Mouse (Mus musculus): ENCODE data around the gene Npcd. TPM values are rescaled to one million over a fixed set of nuclear protein-coding genes. Genes with fewer than 3 reads are reported as not detected.
"Not testable (repeated sequence)": the region's sequence is repeated elsewhere in the genome, so short reads cannot be mapped to it uniquely, and the experiment has no call there.

Gene Npcd
- total RNA-seq, 2 experiments from 2014 or later = 12.5 to 13.3 TPM

GRCm38 (mm10) chr15:79832064-79832900 is 1.8 kb downstream of the Npcd start:
- peak; percentile 83 to 88 for DNase-seq (ENCODE audit: low spot score in 2 of 2)

DNA sequence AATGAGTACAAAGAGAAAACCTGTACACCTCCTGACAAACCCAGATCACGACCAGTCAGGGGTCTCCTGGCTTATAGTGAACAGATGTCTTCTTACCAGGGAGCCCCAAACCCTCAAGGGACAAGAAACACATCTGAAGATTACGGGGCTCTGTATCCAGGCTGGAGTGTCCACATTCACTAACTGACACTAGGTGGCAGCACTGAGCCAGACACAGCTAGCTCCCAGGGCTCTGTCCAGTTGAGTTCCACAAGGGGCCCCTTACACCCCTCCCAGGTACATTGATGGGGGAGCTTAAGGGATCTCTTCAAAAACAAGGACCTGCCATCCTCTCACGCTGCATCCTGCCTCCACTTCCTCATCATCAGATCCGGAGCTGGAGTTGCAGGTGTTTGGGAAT is 3.6 kb downstream of the Npcd start:
- DNase-seq (ENCODE audit: low spot score in 2 of 2) = peak; percentile 84 to 87

DNA sequence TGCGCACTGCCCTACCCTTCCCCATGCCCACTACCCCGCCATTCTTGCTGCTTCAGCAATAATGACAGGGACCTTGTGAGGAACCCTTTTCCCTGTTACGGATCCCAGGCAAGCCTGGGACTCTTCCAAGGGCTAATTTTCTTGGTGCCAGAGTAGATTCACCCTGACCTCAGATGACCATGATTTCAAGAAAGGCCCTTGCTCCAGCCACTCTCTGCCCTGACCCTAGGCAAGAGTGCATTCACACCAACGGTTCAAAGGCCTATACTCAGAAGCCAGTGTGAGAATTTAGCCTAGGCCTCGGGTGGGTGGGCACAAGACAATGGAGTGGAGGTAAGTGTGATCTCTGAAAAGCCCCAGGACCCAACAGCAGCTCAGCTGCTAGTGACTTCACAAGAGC is 4.6 kb downstream of the Npcd start:
- DNase-seq (ENCODE audit: low spot score in 2 of 2) = no peak

DNA sequence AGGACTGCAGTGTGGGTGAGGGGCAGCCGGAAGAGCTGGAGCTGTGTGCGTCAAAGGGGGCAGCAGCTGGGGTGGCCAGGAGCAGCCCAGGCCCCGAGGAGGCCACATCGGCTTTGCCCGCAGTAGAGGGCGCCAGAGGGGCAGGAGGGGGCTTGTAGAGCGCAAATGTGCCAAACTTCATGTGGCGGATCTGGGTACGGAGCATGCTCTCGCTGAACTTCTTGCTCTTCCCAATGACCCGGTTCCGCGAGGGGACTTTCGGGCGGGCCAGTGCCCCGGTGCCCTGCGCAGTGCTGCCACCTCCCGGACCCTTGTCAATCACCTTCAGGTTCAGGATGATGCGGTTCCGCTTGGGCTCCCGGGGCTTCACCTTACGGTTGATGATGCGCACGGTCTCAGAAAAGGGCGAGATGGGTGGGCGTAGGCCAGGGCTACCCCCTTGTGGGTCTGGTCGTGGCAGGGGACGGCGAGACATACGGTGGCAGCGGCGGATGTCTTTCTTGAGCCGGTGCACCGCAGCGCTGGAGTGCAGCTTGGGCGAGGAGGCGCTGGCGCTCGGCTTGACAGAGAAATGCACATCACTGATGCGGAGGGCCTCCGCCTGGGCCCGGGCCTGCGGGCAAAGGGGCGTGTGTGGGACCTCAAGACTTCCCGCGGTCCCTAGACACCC is 5.5 kb downstream of the Npcd start:
- DNase-seq (ENCODE audit: low spot score in 2 of 2) = peak; percentile 64 to 72

DNA sequence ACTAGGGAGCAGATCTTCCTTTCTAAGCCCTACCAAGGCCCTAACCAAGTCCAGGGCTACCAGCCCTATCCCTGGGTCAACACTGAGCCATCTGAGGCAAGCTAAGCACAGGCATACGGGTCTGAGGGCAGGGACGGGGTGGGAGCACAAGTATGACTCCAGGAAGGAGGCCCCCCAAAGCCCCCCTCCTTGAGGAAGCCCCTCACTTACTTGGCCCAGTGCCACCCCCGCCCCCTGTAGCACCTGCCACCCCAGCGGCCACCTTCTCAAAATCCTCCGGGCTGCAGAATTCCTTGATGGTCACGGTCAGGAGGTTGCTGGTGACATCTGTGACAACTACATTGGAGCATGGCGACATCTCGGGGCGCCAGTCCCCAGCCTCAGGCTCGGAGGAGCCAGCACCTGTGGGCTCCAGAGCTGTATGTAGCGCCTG is 6.2 kb downstream of the Npcd start:
- peak in 1 of 2 experiments; percentile 38 for DNase-seq (ENCODE audit: low spot score in 2 of 2)

DNA sequence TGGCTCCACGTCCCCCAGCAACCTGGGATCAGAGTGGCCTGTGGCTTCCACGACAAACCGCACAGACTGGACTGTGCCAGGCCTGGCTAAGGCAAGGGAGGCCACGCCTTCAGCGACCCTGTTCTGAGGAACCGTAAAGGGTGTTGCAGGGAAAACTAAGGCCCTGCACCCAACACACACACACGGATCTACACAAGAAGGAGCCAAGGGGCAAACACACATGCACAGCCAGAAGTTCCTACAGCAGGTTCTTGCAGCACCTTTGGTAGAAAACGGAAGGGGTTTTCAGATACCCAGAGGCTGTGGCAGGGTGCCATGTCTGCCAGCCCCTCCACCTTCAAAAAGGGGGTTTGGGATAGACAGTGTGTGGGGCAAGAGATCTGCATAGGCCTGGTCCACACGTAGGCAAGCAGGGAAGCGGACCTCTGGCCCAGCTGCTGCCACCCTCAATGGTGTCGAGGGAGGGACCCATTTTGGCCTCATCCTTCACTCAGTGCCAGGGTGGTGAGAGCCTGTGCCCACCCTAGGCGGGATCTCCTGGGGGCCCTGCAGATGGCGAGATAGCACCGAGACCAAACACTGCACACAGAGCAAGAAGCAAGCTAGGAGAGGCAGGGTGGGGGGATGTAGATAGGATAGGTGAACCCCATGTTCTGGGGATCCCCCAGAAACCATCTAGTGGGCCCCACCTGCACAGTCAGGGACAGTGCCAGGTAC is 6.8 kb downstream of the Npcd start:
- DNase-seq (ENCODE audit: low spot score in 2 of 2) = peak in 1 of 2 experiments; percentile 34

- no peak for DNase-seq (ENCODE audit: low spot score in 2 of 2)
Observed at GRCm38 (mm10) chr15:79826221-79826935, 7.7 kb downstream of the Npcd start.

DNA sequence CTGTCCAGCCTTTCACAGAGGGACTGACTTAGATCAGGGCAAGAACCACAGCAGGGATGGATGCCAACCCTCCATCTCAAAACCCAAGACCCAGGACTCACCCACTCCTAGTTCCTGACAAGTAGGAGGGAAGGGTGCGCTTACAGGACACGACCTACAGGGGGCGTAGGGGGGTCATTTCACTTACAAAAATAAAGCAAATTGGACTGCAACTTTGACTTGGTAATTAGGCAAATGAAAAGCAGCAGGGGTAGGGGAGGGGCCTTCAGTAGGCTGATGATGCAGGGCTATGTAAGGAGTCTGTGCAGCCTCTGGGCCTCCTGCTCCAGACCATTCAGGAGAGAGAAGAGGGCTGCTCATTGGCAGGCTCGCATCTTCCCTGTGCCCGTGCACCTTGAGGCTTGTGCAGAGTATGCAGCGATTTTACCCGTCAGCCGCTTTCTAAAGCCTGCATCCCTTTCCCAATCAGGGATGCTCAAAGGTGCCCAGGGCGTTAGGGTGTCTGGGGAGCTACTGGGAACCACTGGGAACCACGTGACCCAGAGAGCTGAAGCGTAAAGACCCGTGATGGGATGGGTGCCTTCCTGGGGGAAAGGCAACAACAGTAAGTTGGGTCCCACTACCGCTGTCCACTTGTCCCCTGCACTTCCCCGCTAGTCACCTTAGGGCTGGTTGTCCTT is 8.8 kb downstream of the Npcd start:
- DNase-seq (ENCODE audit: low spot score in 2 of 2) = peak; percentile 39 to 60

DNA sequence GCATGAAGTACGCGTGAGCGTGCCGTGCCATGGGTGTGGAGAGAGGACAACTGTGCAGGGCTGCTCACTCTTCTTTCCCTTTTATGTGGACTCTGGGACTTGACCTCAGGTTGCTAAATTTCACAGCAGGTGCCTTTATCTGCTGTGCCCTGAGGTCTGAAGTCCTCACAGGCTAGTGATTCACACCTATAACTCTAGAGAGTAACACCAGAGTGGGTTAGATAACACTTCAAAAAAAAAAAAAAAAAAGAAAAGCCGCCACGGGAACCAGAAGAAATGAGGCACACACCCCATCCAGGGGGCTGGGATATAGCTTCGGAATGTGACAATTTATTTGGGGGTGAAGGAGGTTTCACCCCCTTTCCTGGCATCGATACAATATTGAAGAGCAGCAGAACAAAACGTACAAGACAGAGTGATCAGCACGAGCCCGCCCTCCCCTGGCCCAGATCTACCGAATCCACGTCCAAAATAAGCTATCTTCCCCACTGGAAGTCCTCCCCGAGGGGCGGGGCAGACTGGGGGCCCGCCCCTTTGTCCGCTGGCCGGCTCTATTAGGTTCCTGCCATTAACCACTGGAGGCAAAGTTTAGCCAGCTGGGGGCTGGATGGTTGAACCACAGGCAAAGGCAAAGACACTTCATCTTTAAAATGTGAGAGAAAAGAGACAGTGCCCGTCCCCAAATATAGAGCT is 10.3 kb downstream of the Npcd start:
- peak; percentile 33 to 52 for DNase-seq (ENCODE audit: low spot score in 2 of 2)

- no peak for DNase-seq (ENCODE audit: low spot score in 2 of 2)
Observed at GRCm38 (mm10) chr15:79822265-79823199, 11.5 kb downstream of the Npcd start.

DNA sequence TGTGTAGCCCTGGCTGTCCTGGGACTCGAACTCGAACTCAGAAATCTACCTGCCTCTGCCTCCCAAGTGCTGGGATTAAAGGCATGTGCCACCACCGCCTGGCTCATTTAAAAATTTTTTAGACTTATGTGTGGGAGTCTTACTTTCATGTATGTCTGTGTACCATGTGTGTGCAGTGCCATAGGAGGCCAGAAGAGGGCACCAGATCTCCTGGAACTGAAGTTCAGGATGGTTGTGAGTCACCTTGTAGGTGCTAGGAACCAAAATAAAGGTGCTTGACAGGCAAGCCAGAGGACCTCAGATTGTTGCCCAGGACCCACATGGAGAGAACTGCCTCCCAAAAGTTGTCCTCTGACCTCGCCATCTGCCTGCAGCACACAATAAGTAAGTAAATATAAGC is 15.7 kb downstream of the Npcd start:
- no peak for DNase-seq (ENCODE audit: low spot score in 2 of 2)

- no peak for DNase-seq (ENCODE audit: low spot score in 2 of 2)
Observed at GRCm38 (mm10) chr15:79813666-79814258, 20.3 kb downstream of the Npcd start.

DNA sequence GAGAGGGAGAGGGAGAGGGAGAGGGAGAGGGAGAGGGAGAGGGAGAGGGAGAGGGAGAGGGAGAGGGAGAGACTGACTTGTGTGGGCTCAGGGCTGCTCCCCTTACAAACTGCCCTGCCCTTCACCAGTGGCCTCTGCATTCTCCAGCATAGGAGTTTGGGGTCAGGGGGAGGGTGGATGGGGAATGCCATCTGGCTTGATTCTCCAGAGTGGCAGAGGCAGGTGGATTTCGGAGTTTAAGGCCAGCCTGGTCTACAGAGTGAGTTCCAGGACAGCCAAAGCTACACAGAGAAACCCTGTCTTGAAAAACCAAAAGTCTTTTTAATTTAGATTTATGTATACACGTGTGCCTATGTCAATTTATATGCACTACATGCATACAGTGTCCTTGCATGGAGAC is 21.2 kb downstream of the Npcd start:
- not testable (repeated sequence) for DNase-seq (ENCODE audit: low spot score in 2 of 2)

DNA sequence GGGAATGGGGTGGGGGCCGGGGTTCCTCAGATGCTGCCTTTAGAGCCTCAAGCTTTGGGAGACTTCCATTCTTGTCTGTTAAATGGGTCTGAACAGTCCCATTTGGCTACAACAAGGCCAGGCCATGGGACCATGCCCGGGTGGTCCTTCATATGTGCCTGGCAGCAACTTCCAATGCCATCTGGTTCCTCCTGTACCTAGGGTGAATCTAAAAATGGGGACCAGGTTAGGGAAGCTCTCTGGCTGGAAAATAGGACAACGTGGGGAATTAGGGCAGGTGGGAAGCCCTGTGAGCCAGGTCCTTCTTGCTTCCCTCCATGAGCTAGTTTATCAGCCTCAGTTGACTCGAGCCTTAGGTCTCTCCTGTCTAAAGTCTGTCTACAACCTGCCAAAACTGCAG is 23.0 kb downstream of the Npcd start:
- DNase-seq (ENCODE audit: low spot score in 2 of 2) = no peak

DNA sequence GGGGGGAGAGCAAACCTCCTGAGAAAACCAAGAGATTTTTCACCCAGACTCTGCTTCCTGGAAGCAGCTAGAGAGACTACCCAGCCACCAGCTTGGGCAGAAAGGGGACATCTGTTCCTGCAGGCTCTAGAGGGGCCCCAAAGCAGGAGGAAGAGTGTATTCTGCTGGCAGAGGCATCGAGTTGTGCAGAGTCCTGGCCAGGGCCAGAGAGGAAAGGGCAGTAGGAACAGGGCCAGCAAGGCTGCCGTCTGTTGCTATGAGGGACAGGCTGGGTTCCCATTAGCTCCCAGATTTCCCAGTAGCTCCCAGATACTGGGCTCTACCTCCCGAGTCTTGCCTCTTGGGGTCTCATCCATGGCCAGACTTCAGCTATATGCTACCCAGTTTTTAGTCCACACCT is 24.0 kb downstream of the Npcd start:
- DNase-seq (ENCODE audit: low spot score in 2 of 2) = no peak

DNA sequence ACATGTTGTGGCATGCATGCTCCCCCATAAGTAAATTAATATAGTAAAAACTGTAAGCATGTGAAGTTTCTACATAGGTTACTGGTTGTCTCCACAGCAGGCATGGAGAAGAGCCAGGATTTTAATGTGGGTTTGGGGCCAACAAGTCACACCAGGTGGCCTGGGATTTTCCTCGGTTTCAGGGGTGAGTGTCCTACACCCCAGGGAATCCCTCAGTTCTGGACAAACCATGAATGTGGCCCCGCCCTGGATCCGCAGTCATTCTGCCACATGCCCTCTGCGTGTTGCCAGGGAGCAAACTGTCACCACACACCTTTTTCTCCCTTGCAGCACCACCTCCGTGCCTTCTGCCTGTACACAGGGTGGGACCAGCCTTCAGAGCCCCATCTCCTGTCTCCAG is 25.4 kb downstream of the Npcd start:
- DNase-seq (ENCODE audit: low spot score in 2 of 2) = no peak

GRCm38 (mm10) chr15:79808114-79808513 is 25.9 kb downstream of the Npcd start:
- peak in 1 of 2 experiments; percentile 71 for DNase-seq (ENCODE audit: low spot score in 2 of 2)

DNA sequence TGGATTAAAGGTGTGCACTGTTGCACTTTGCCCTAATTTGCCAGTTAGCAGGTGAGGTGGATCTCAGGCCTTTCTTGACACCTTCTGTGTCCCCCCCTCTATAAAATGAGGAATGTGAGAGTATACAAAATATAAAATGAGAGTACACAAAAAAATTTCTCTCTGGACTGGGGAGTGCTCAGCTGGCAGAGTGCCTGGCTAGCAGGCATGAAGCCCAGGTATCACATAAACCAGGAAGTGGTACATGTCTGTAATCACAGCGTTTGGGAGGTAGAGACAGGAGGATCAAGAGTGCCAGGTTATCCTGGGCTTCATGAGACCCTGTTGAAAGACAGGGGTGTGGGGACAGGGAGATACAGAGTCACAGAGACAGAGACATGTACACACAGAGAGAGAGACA is 27.0 kb downstream of the Npcd start:
- DNase-seq (ENCODE audit: low spot score in 2 of 2) = no peak

DNA sequence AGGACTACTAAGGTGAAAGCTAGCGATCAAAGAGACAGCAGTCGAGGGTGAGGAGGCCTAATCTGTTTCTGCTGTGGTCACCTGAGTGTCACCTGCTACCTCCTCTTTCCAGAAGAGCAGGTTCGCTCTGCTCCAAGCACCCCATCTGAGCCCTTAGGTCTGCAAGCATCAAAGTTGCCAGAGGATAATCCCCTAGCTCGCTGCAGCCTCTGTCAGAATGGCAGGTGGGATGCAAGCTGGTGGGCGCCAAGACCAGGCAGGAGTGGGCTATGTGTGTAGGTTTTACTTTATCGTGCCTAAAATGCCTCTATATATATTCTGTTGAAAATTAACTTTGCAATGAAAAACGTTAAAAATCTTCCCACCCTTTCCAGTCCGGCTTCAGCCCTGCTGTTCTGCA is 28.8 kb downstream of the Npcd start:
- DNase-seq (ENCODE audit: low spot score in 2 of 2) = no peak

Measured in layer of hippocampus, postnatal 10 days (tissue).